Mouse (Mus musculus) thymus, adult 2 months (tissue): ENCODE measurements at regions not wholly inside any gene's neighbourhood (a gene's known extent, or its start where the extent isn't known, plus 50 kb on each side); places are given as distances from the start of the nearest gene placed in this dataset.

ENCODE experiments used
- CTCF ChIP-seq: fragments of 200-500 bp; IDR thresholded peaks from 2 replicates; pipeline ENCODE4 v1.5.1; 2012; ENCODE audit warnings: mild to moderate bottlenecking, control low read depth, low read length, moderate library complexity, borderline replicate concordance; ENCODE audit not compliant: control insufficient read depth, poor library complexity, insufficient read depth; ENCODE audit errors: extremely low read depth
- POLR2A ChIP-seq: fragments of 200-500 bp; IDR thresholded peaks from 2 replicates; pipeline ENCODE4 v1.6.1; 2012; ENCODE audit warnings: mild to moderate bottlenecking, low read length, control low read depth, moderate library complexity; ENCODE audit not compliant: control insufficient read depth, poor library complexity, insufficient read depth; ENCODE audit errors: extremely low read depth

GRCm38 (mm10) chr4:32149171-32149570 is 89.4 kb upstream of the Bach2 start:
- TF ChIP-seq POLR2A (no peak), CTCF (no peak)
